Mouse (Mus musculus) hindbrain, embryonic 15.5 days (tissue): ENCODE measurements around the gene Ntm. TPM values are rescaled to one million over a fixed set of nuclear protein-coding genes. Genes with fewer than 3 reads are reported as not detected.
A peak's percentile ranks its signal among the peaks of the same experiment; 100 is the strongest.

ENCODE experiments used
- ATAC-seq: fragments of 200-750 bp; cut with Nextera tagmentation; 2 replicates; pipeline ENCODE4 v1.8.0; 2017; ENCODE audit warnings: low read depth, moderate number of reproducible peaks, moderate TSS enrichment; ENCODE audit not compliant: low FRiP score
- H3K27ac ChIP-seq: fragments of 300-500 bp; sonication (generic); replicated peaks from 2 replicates; pipeline ENCODE4 v1.5.1; 2015; ENCODE audit warnings: mild to moderate bottlenecking, inconsistent platforms
- H3K27me3 ChIP-seq: fragments of 300-500 bp; sonication (generic); 2 replicates; pipeline ENCODE4 v1.6.1; 2015; ENCODE audit warnings: control low read depth, inconsistent platforms
- H3K36me3 ChIP-seq: fragments of 300-500 bp; sonication (generic); 2 replicates; pipeline ENCODE4 v1.6.1; 2015; ENCODE audit warnings: control low read depth, inconsistent platforms
- H3K4me1 ChIP-seq: fragments of 300-500 bp; sonication (generic); replicated peaks from 2 replicates; pipeline ENCODE4 v1.6.1; 2015; ENCODE audit warnings: control low read depth, inconsistent platforms
- H3K4me2 ChIP-seq: fragments of 300-500 bp; sonication (generic); 2 replicates; pipeline ENCODE4 v1.6.1; 2015; ENCODE audit warnings: moderate library complexity, mild to moderate bottlenecking, inconsistent platforms
- H3K4me3 ChIP-seq: fragments of 300-500 bp; sonication (generic); 2 replicates; pipeline ENCODE4 v1.5.1; 2015; ENCODE audit warnings: mild to moderate bottlenecking, inconsistent platforms
- H3K9ac ChIP-seq: fragments of 300-500 bp; sonication (generic); 2 replicates; pipeline ENCODE4 v1.6.1; 2015; ENCODE audit warnings: inconsistent platforms
- H3K9me3 ChIP-seq: fragments of 300-500 bp; sonication (generic); 2 replicates; pipeline ENCODE4 v1.6.1; 2016; ENCODE audit warnings: control low read depth, inconsistent platforms
- WGBS: fragments of 180-500 bp; shearing (Covaris S2); methylation state at CpG from one replicate; pipeline ENCODE4 v1.1.7; 2015; 5-methylcytosine and 5-hydroxymethylcytosine counted together
- polyA plus RNA-seq: library from polyadenylated mRNA; unstranded; fragments of >200 nt; fragmentation: Nextera tagmentation; extraction: Ambion mirVana; gene quantifications from 2 replicates; pipeline ENCODE4 v1.2.1, GENCODE M21; 2015

The Ntm gene
- 210 and 250 TPM in 2 replicates for polyA plus RNA-seq

GRCm38 (mm10) chr9:29962978-29963377, at the start of gene Ntm:
Ntm (minus strand) TSS chr9:29963141.
- Histone ChIP-seq H3K27ac (peak within 1 kb of the TSS; percentile 85), H3K4me3 (peak within 1 kb of the TSS; percentile 64), H3K9ac (peak within 1 kb of the TSS; percentile 59), H3K27me3 (no peaks in the 10 kb centered on the region), H3K4me1 (peaks cover 36% of the 10 kb centered on the region), H3K9me3 (no peaks in the 10 kb centered on the region), H3K4me2 (peak within 1 kb of the TSS; percentile 79), H3K36me3 (no peaks in the 10 kb centered on the region)
- ATAC-seq: peak; percentile 81
- WGBS: 13% methylated on average over 8 of the region's 8 CpGs

- Histone ChIP-seq H3K27ac (no peak overlapping the region), H3K9me3 (no peaks in the 10 kb centered on the region), H3K4me1 (no peaks in the 10 kb centered on the region), H3K4me2 (no peak overlapping the region), H3K9ac (no peak overlapping the region), H3K4me3 (no peak overlapping the region), H3K27me3 (no peaks in the 10 kb centered on the region), H3K36me3 (no peaks in the 10 kb centered on the region)
- no peak for ATAC-seq
- 82% methylated on average over 8 of the region's 8 CpGs for WGBS
Measured at GRCm38 (mm10) chr9:30005701-30006100, 42.8 kb upstream of the Ntm start.

GRCm38 (mm10) chr9:30003612-30004011, 40.7 kb upstream of the Ntm start:
- 22% methylated on average over 3 of the region's 3 CpGs for WGBS
- no peak overlapping the region for H3K4me2 ChIP-seq
- no peak overlapping the region for H3K27ac ChIP-seq
- no peak overlapping the region for H3K4me3 ChIP-seq
- H3K9ac ChIP-seq: no peak overlapping the region
- H3K36me3 ChIP-seq: no peaks in the 10 kb centered on the region
- ATAC-seq: no peak
- no peaks in the 10 kb centered on the region for H3K27me3 ChIP-seq
- H3K9me3 ChIP-seq: no peaks in the 10 kb centered on the region
- no peaks in the 10 kb centered on the region for H3K4me1 ChIP-seq

GRCm38 (mm10) chr9:29981177-29981915, 18.4 kb upstream of the Ntm start:
- WGBS: 78% methylated on average over 5 of the region's 5 CpGs
- Histone ChIP-seq H3K27ac (no peak overlapping the region), H3K36me3 (no peaks in the 10 kb centered on the region), H3K4me1 (no peaks in the 10 kb centered on the region), H3K4me3 (no peak overlapping the region), H3K27me3 (no peaks in the 10 kb centered on the region), H3K9ac (no peak overlapping the region), H3K9me3 (no peaks in the 10 kb centered on the region), H3K4me2 (no peak overlapping the region)
- ATAC-seq: no peak

GRCm38 (mm10) chr9:29961954-29962867, 730 bp downstream of the Ntm start:
- peak; percentile 74 for ATAC-seq
- H3K9me3 ChIP-seq: no peaks in the 10 kb centered on the region

DNA sequence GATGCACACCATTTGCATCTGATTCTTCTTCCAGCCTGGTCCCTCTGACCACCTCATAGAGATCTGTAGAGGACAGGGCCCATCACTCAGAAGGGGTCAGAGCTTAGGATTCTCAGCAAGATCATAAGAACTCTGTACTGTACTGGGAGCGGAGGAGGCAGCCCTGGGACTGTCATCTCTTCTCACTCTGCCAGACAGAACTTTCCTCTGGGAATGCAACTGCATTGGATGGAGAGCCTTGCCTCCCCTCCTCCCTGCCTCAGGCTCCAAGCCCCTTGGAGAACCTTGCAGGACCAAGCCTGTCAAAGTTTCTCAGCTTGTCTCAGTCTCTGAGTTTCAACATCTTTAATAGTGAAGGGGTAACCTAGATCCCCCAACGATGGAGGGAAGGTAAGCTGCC, 1.4 kb downstream of the Ntm start:
- WGBS: 32% methylated on average over 2 of the region's 2 CpGs
- no peak for ATAC-seq

More at GRCm38 (mm10) chr9:29961954-29962867, 730 bp downstream of the Ntm start:
- Histone ChIP-seq H3K4me3 (peak overlapping the region; percentile 64), H3K4me1 (peaks cover 43% of the 10 kb centered on the region), H3K9ac (peak overlapping the region; percentile 59), H3K27me3 (no peaks in the 10 kb centered on the region), H3K36me3 (no peaks in the 10 kb centered on the region), H3K27ac (peak overlapping the region; percentile 85), H3K4me2 (peak overlapping the region; percentile 79)
- under 1% methylated on average over 38 of the region's 38 CpGs for WGBS

DNA sequence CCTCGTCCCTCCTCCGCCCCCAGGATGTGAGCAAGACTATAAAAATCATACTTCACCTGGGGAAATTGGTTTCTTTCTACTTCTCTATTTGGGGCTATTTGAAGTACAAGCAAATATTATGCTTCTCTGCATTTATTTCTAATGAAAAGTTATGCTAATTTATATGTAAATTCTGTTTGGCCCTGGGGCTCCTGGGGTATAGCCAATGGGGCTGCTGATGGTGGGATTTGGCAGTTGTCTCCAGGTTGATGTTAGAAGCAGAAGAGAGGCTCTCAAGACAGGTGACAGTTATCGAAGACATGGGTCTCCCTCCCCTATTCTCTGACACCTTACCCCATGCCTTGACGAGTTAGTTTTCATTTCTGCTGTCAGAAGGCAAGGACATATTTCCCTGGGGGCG, 2.2 kb downstream of the Ntm start:
- Histone ChIP-seq H3K27ac (0 out of 2 replicates have a peak overlapping the region, but pooled peaks have one; percentile 85), H3K9me3 (no peaks in the 10 kb centered on the region), H3K4me1 (peaks cover 50% of the 10 kb centered on the region), H3K9ac (peak overlapping the region; percentile 59), H3K4me3 (peak overlapping the region; percentile 64), H3K4me2 (peak overlapping the region; percentile 79), H3K36me3 (no peaks in the 10 kb centered on the region), H3K27me3 (no peaks in the 10 kb centered on the region)
- WGBS: 69% methylated on average over 5 of the region's 5 CpGs
- ATAC-seq: no peak

More for the DNA sequence above, 1.4 kb downstream of the Ntm start:
- Histone ChIP-seq H3K4me2 (peak overlapping the region; percentile 79), H3K4me3 (peak overlapping the region; percentile 64), H3K36me3 (no peaks in the 10 kb centered on the region), H3K9ac (peak overlapping the region; percentile 59), H3K9me3 (no peaks in the 10 kb centered on the region), H3K27me3 (no peaks in the 10 kb centered on the region), H3K4me1 (peaks cover 50% of the 10 kb centered on the region), H3K27ac (peak overlapping the region; percentile 85)

DNA sequence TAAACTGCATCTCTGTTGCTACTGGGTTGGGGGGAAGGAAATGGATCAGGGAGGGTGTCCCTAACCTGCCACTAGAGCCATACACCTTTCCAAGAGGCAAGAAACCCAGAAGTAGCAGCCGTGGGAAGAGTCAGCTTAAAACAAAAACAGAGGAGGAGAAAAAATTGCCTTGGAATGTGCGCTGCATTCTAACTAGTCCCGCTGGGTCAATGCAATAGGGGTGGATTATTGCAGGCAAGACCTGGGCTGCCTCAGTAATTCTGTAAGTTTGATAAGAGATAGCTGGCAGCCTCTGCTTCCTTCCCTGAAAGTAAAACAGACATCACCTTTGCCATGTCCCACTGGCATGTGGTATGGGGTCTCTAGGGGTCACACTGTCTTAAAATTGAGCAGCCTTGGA, 2.7 kb downstream of the Ntm start:
- Histone ChIP-seq H3K27ac (no peak overlapping the region), H3K36me3 (no peaks in the 10 kb centered on the region), H3K4me1 (peaks cover 50% of the 10 kb centered on the region), H3K4me3 (peak overlapping the region; percentile 64), H3K9ac (peak overlapping the region; percentile 34; the same call in 1 of the 2 replicates), H3K27me3 (no peaks in the 10 kb centered on the region), H3K4me2 (peak overlapping the region; percentile 79), H3K9me3 (no peaks in the 10 kb centered on the region)
- 0 out of 2 replicates have a peak, but pooled peaks have one; percentile 1 for ATAC-seq
- WGBS: 32% methylated on average over 3 of the region's 3 CpGs

- H3K27ac ChIP-seq: peak overlapping the region; percentile 30; the same call in 1 of the 2 replicates
Measured at GRCm38 (mm10) chr9:29956936-29957335, 6.0 kb downstream of the Ntm start.

DNA sequence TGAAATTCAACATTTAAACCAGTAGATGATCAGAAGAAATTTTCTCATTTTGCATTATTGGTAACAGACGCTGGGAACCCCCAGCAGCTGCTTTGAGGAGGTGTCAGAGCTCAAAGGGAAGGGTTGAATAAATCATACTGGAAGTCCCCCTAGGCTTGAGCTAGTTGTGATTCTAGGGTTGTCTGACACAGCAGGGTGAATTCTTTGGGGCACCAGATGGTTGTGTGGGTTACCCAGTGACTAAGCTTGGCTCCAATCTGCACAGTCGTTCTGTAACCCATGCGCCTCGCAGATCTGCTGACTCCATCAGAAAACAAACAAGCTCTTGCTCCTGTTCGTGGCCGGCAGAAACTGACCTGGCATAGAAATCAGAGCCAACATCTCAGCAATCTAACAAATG, 8.9 kb downstream of the Ntm start:
- H3K36me3 ChIP-seq: no peaks in the 10 kb centered on the region
- H3K27ac ChIP-seq: no peak overlapping the region
- H3K4me1 ChIP-seq: peaks cover 22% of the 10 kb centered on the region
- H3K9me3 ChIP-seq: no peaks in the 10 kb centered on the region
- ATAC-seq: 0 out of 2 replicates have a peak, but pooled peaks have one; percentile 34
- no peaks in the 10 kb centered on the region for H3K27me3 ChIP-seq
- 46% methylated on average over 6 of the region's 6 CpGs for WGBS
- no peak overlapping the region for H3K9ac ChIP-seq
- no peak overlapping the region for H3K4me2 ChIP-seq
- no peak overlapping the region for H3K4me3 ChIP-seq

More at GRCm38 (mm10) chr9:29956936-29957335, 6.0 kb downstream of the Ntm start:
- H3K36me3 ChIP-seq: no peaks in the 10 kb centered on the region
- H3K9ac ChIP-seq: no peak overlapping the region
- no peaks in the 10 kb centered on the region for H3K27me3 ChIP-seq
- no peaks in the 10 kb centered on the region for H3K9me3 ChIP-seq
- peaks cover 48% of the 10 kb centered on the region for H3K4me1 ChIP-seq
- H3K4me3 ChIP-seq: no peak overlapping the region
- WGBS: 56% methylated on average over 5 of the region's 5 CpGs
- no peak overlapping the region for H3K4me2 ChIP-seq
- ATAC-seq: no peak

- no peak for ATAC-seq
- no peak overlapping the region for H3K4me2 ChIP-seq
- H3K4me3 ChIP-seq: no peak overlapping the region
- H3K4me1 ChIP-seq: peaks cover 4% of the 10 kb centered on the region
- H3K9ac ChIP-seq: no peak overlapping the region
- H3K27ac ChIP-seq: no peak overlapping the region
- 74% methylated on average over 3 of the region's 3 CpGs for WGBS
- H3K36me3 ChIP-seq: no peaks in the 10 kb centered on the region
- H3K27me3 ChIP-seq: no peaks in the 10 kb centered on the region
- no peaks in the 10 kb centered on the region for H3K9me3 ChIP-seq
Measured at GRCm38 (mm10) chr9:29949041-29949440, 13.9 kb downstream of the Ntm start.
